Mouse (Mus musculus) forebrain, embryonic 10.5 days (tissue): Measurements from ENCODE around the gene Itgb2. TPM values are rescaled to one million over a fixed set of nuclear protein-coding genes. Genes with fewer than 3 reads are reported as not detected.

Experiments used
- DNase-seq: peaks from one replicate; pipeline ENCODE4 v3.0.0-alpha.2; 2017; ENCODE audit warnings: low spot score; ENCODE audit errors: extremely low spot score
- H3K27ac ChIP-seq: fragments of 300-500 bp; sonication (generic); 2 replicates; pipeline ENCODE4 v1.5.1; 2016; ENCODE audit warnings: mild to moderate bottlenecking
- H3K27me3 ChIP-seq: fragments of 300-500 bp; sonication (generic); 2 replicates; pipeline ENCODE4 v1.6.1; 2016; ENCODE audit warnings: mild to moderate bottlenecking; ENCODE audit not compliant: poor library complexity, severe bottlenecking
- H3K36me3 ChIP-seq: fragments of 300-500 bp; sonication (generic); replicated peaks from 2 replicates; pipeline ENCODE4 v1.6.1; 2016; ENCODE audit warnings: mild to moderate bottlenecking, moderate library complexity
- H3K4me1 ChIP-seq: fragments of 300-500 bp; sonication (generic); 2 replicates; pipeline ENCODE4 v1.6.1; 2016
- H3K4me3 ChIP-seq: fragments of 300-500 bp; sonication (generic); 2 replicates; pipeline ENCODE4 v1.5.1; 2016; ENCODE audit warnings: mild to moderate bottlenecking, moderate library complexity
- H3K9me3 ChIP-seq: fragments of 300-500 bp; sonication (generic); 2 replicates; pipeline ENCODE4 v1.6.1; 2016; ENCODE audit warnings: mild to moderate bottlenecking, moderate library complexity
- WGBS: fragments of 180-500 bp; shearing (Covaris S2); methylation state at CpG from one replicate; pipeline ENCODE4 v1.1.7; 2016; 5-methylcytosine and 5-hydroxymethylcytosine counted together
- polyA plus RNA-seq: library from polyadenylated mRNA; unstranded; fragments of >200 nt; fragmentation: Nextera tagmentation; extraction: Ambion mirVana; gene quantifications from 2 replicates; pipeline ENCODE4 v1.2.1, GENCODE M21; 2016

Itgb2 gene
- polyA plus RNA-seq, 1 experiment from 2014 or later: 0.76 TPM

GRCm38 (mm10) chr10:77522021-77522731 is 7.9 kb upstream of the Itgb2 start:
- Histone ChIP-seq H3K9me3 (no peaks in the 10 kb centered on the region), H3K27me3 (peaks cover 22% of the 10 kb centered on the region), H3K4me3 (peak overlapping the region; percentile 49), H3K4me1 (peaks cover 17% of the 10 kb centered on the region), H3K27ac (peak overlapping the region; percentile 77), H3K36me3 (no peaks in the 10 kb centered on the region)
- 11% methylated on average over 18 of the region's 18 CpGs for WGBS
- DNase-seq: peak; percentile 28

GRCm38 (mm10) chr10:77522746-77523145 is 7.3 kb upstream of the Itgb2 start:
- Histone ChIP-seq H3K36me3 (no peaks in the 10 kb centered on the region), H3K27me3 (peaks cover 22% of the 10 kb centered on the region), H3K27ac (peak overlapping the region; percentile 77), H3K4me3 (peak overlapping the region; percentile 49), H3K4me1 (peaks cover 13% of the 10 kb centered on the region), H3K9me3 (no peaks in the 10 kb centered on the region)
- DNase-seq: no peak
- 59% methylated on average over 12 of the region's 12 CpGs for WGBS

GRCm38 (mm10) chr10:77523321-77523720 is 6.7 kb upstream of the Itgb2 start:
- 78% methylated on average over 7 of the region's 7 CpGs for WGBS
- H3K4me1 ChIP-seq: peaks cover 13% of the 10 kb centered on the region
- H3K27me3 ChIP-seq: peaks cover 22% of the 10 kb centered on the region
- no peak for DNase-seq
- H3K4me3 ChIP-seq: no peak overlapping the region
- no peaks in the 10 kb centered on the region for H3K9me3 ChIP-seq
- H3K36me3 ChIP-seq: no peaks in the 10 kb centered on the region
- H3K27ac ChIP-seq: no peak overlapping the region

GRCm38 (mm10) chr10:77526488-77526887 is 3.6 kb upstream of the Itgb2 start:
- Histone ChIP-seq H3K27ac (no peak overlapping the region), H3K9me3 (no peaks in the 10 kb centered on the region), H3K36me3 (no peaks in the 10 kb centered on the region), H3K27me3 (peaks cover 18% of the 10 kb centered on the region), H3K4me1 (peaks cover 13% of the 10 kb centered on the region), H3K4me3 (no peak overlapping the region)
- no peak for DNase-seq
- WGBS: 82% methylated on average over 2 of the region's 2 CpGs

GRCm38 (mm10) chr10:77528634-77529033 is 1.4 kb upstream of the Itgb2 start:
- Histone ChIP-seq H3K27me3 (no peaks in the 10 kb centered on the region), H3K27ac (no peak overlapping the region), H3K36me3 (no peaks in the 10 kb centered on the region), H3K9me3 (no peaks in the 10 kb centered on the region), H3K4me1 (no peaks in the 10 kb centered on the region), H3K4me3 (no peak overlapping the region)
- DNase-seq: no peak
- WGBS: 93% methylated on average over 6 of the region's 6 CpGs

- 85% methylated on average over 6 of the region's 6 CpGs for WGBS
- Histone ChIP-seq H3K4me1 (no peaks in the 10 kb centered on the region), H3K27ac (no peak overlapping the region), H3K27me3 (no peaks in the 10 kb centered on the region), H3K9me3 (no peaks in the 10 kb centered on the region), H3K36me3 (no peaks in the 10 kb centered on the region), H3K4me3 (no peak overlapping the region)
- no peak for DNase-seq
These were observed 1.3 kb downstream of the Itgb2 start for GRCm38 (mm10) chr10:77531026-77532019.

GRCm38 (mm10) chr10:77532020-77532413 is 2.0 kb downstream of the Itgb2 start:
- WGBS: 80% methylated on average over 1 of the region's 1 CpGs

GRCm38 (mm10) chr10:77536727-77537126 is 6.7 kb downstream of the Itgb2 start:
- 79% methylated on average over 8 of the region's 8 CpGs for WGBS
- Histone ChIP-seq H3K4me3 (no peak overlapping the region), H3K27ac (no peak overlapping the region), H3K4me1 (peaks cover 5% of the 10 kb centered on the region), H3K9me3 (no peaks in the 10 kb centered on the region), H3K36me3 (no peaks in the 10 kb centered on the region), H3K27me3 (no peaks in the 10 kb centered on the region)
- no peak for DNase-seq

More at GRCm38 (mm10) chr10:77532020-77532413, 2.0 kb downstream of the Itgb2 start:
- Histone ChIP-seq H3K27ac (no peak overlapping the region), H3K4me3 (no peak overlapping the region), H3K4me1 (no peaks in the 10 kb centered on the region), H3K9me3 (no peaks in the 10 kb centered on the region), H3K27me3 (no peaks in the 10 kb centered on the region), H3K36me3 (no peaks in the 10 kb centered on the region)
- DNase-seq: no peak

- 90% methylated on average over 11 of the region's 11 CpGs for WGBS
- Histone ChIP-seq H3K27me3 (no peaks in the 10 kb centered on the region), H3K4me3 (no peak overlapping the region), H3K27ac (no peak overlapping the region), H3K9me3 (no peaks in the 10 kb centered on the region), H3K36me3 (no peaks in the 10 kb centered on the region), H3K4me1 (peaks cover 5% of the 10 kb centered on the region)
- no peak for DNase-seq
These were observed 7.5 kb downstream of the Itgb2 start for GRCm38 (mm10) chr10:77537215-77538209.

GRCm38 (mm10) chr10:77539320-77539945 is 9.4 kb downstream of the Itgb2 start:
- H3K4me1 ChIP-seq: peaks cover 5% of the 10 kb centered on the region
- H3K27me3 ChIP-seq: no peaks in the 10 kb centered on the region
- no peaks in the 10 kb centered on the region for H3K36me3 ChIP-seq
- H3K4me3 ChIP-seq: no peak overlapping the region
- 90% methylated on average over 7 of the region's 7 CpGs for WGBS
- H3K27ac ChIP-seq: no peak overlapping the region
- no peaks in the 10 kb centered on the region for H3K9me3 ChIP-seq
- no peak for DNase-seq

- Histone ChIP-seq H3K36me3 (no peaks in the 10 kb centered on the region), H3K4me3 (no peak overlapping the region), H3K9me3 (no peaks in the 10 kb centered on the region), H3K27ac (no peak overlapping the region), H3K4me1 (peaks cover 5% of the 10 kb centered on the region), H3K27me3 (no peaks in the 10 kb centered on the region)
- no peak for DNase-seq
- WGBS: 80% methylated on average over 4 of the region's 4 CpGs
These were observed 10.6 kb downstream of the Itgb2 start for GRCm38 (mm10) chr10:77540576-77541102.
